Mouse (Mus musculus): ENCODE measurements at regions not wholly inside any gene's neighbourhood (a gene's known extent, or its start where the extent isn't known, plus 50 kb on each side); places are given as distances from the start of the nearest gene placed in this dataset.
"Not testable (repeated sequence)": the region's sequence is repeated elsewhere in the genome, so short reads cannot be mapped to it uniquely, and the experiment has no call there.

- not testable (repeated sequence) for DNase-seq (ENCODE audit: low spot score in 2 of 2)
These were observed 1096.7 kb upstream of the Tacstd2 start for GRCm38 (mm10) chr6:68632309-68632708.

- no peak for DNase-seq (ENCODE audit: low spot score in 2 of 2)
These were observed 1096.2 kb upstream of the Tacstd2 start for GRCm38 (mm10) chr6:68631787-68632186.

- no peak for DNase-seq (ENCODE audit: low spot score in 2 of 2)
These were observed 1070.4 kb upstream of the Tacstd2 start for GRCm38 (mm10) chr6:68606033-68606432.
